Mouse (Mus musculus): ENCODE measurements around the gene Slc52a3. TPM values are rescaled to one million over a fixed set of nuclear protein-coding genes. Genes with fewer than 3 reads are reported as not detected.

The Slc52a3 gene
- polyA plus RNA-seq (2012; rRNA removed): 26.8 and 274 TPM in 2 replicates

DNA sequence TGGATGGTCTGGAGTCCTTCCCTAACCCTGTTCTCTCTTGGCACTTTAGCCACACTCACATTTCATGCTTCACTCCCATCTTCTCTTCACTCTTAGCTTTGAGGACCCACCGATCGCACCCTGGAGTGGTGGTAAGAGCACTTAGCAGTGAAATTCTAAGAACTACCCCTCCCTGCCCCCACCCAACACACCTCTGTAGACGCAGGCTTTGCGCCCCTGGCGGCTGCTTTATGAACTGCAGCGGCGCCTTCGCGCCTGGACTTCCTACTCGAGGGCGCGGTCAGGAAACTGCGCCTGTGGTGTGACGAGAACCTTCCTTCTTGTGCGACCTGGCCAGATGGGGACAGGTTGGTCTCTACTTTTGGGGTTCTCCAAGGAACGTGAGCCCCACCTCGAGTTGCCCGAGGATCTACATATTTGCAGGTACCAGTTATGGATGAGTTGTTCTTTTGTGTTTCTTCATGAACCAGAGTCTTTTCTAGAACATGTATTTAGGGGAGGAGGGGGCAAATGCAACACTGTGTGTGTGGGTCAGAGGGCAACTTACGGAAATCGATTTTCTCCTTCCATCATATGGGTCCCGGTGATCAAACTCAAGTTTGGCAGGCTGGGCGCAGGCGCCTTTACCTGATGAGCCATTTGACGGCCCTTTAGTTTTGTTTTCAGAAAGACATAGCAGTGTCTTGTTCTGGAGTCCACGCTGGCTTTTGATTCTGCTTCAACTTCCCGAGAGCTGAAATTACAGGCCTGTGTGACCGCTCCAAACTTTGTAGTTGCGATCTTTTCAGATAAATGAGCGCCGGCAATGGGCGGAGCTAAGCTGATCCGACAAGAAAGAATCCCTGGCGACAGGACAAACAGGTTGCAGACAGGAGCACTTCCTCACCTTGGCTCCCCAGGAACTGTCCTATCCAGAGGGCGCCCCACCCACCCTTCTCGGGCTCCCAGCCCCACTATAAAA lies at the start of gene Slc52a3:
TSS of gene Slc52a3 (plus strand) at position 283 of the 961 bp plus-strand sequence.
- Histone ChIP-seq H3K27ac (ENCODE audit: insufficient read depth, low read depth, low read length) (peak within 1 kb of the TSS; percentile 93), H3K4me1 (ENCODE audit: control insufficient read depth, insufficient read depth, insufficient read length, low read length) (peaks cover 34% of the 10 kb centered on the region; the same call in 1 of the 2 replicates), H3K27me3 (ENCODE audit: control insufficient read depth, insufficient read depth, low read length) (no peaks in the 10 kb centered on the region), H3K4me3 (ENCODE audit: low read depth, low read length) (peak within 1 kb of the TSS; percentile 67), H3K36me3 (ENCODE audit: control insufficient read depth, insufficient read depth, low read length) (no peaks in the 10 kb centered on the region)
- TF ChIP-seq CTCF (IDR thresholded peaks at IDR 0.05; ENCODE audit: extremely low read depth, insufficient read length, insufficient replicate concordance, low read depth, low read length) (peak; percentile 98), POLR2A (IDR thresholded peaks at IDR 0.05; ENCODE audit: low read depth, low read length) (no peak; the same call in 1 of the 2 replicates)
- WGBS: 5% methylated on average over 35 of the region's 35 CpGs

DNA sequence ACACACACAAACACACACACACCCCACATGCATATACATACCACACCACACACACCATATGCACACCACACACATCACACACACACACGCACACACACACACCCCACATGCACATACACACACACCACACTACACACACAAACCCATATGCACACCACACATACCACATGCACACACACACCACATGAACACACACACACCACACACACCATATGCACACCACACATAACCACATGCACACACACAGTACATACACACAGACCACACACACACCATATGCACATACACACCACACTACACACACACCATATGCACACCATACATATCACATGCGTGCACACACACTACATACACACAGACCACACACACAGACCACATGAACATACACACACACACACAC lies 48.7 kb upstream of the Slc52a3 start:
- Histone ChIP-seq H3K27me3 (ENCODE audit: control insufficient read depth, insufficient read depth, low read length) (no peaks in the 10 kb centered on the region), H3K4me3 (ENCODE audit: low read depth, low read length) (no peak overlapping the region), H3K36me3 (ENCODE audit: control insufficient read depth, insufficient read depth, low read length) (no peaks in the 10 kb centered on the region), H3K27ac (ENCODE audit: insufficient read depth, low read depth, low read length) (no peak overlapping the region), H3K4me1 (ENCODE audit: control insufficient read depth, insufficient read depth, insufficient read length, low read length) (no peaks in the 10 kb centered on the region)
- 95% methylated on average over 2 of the region's 2 CpGs for WGBS
- TF ChIP-seq CTCF (IDR thresholded peaks at IDR 0.05; ENCODE audit: extremely low read depth, insufficient read length, insufficient replicate concordance, low read depth, low read length) (no peak), POLR2A (IDR thresholded peaks at IDR 0.05; ENCODE audit: low read depth, low read length) (no peak)

DNA sequence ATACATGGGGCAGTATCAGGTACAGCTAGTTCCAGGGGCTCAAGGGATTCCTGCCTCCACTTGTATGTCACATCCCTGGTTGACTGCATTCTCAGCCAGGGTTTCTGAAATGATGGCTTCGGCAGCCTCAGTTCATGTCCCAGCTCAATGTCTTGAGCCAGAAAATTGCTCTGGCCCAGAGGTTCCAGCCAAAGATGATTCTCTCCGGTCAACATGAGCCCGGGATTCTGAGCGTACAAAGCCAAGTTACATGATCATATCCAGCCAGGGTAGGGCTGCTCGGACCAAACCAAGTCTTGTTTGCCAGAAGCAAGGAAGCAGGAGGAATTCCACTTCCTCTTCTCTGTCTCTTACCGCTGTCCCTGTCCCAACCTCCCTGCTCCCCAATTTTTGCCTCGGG lies 48.0 kb upstream of the Slc52a3 start:
- Histone ChIP-seq H3K27ac (ENCODE audit: insufficient read depth, low read depth, low read length) (no peak overlapping the region), H3K27me3 (ENCODE audit: control insufficient read depth, insufficient read depth, low read length) (no peaks in the 10 kb centered on the region), H3K4me3 (ENCODE audit: low read depth, low read length) (no peak overlapping the region), H3K36me3 (ENCODE audit: control insufficient read depth, insufficient read depth, low read length) (no peaks in the 10 kb centered on the region), H3K4me1 (ENCODE audit: control insufficient read depth, insufficient read depth, insufficient read length, low read length) (no peaks in the 10 kb centered on the region)
- no peak for TF ChIP-seq CTCF (IDR thresholded peaks at IDR 0.05; ENCODE audit: extremely low read depth, insufficient read length, insufficient replicate concordance, low read depth, low read length)
- TF ChIP-seq POLR2A (IDR thresholded peaks at IDR 0.05; ENCODE audit: low read depth, low read length): no peak
- 72% methylated on average over 7 of the region's 7 CpGs for WGBS

GRCm38 (mm10) chr2:151949082-151949774 lies 47.1 kb upstream of the Slc52a3 start:
- 73% methylated on average over 2 of the region's 2 CpGs for WGBS
- TF ChIP-seq CTCF (IDR thresholded peaks at IDR 0.05; ENCODE audit: extremely low read depth, insufficient read length, insufficient replicate concordance, low read depth, low read length) (no peak), POLR2A (IDR thresholded peaks at IDR 0.05; ENCODE audit: low read depth, low read length) (no peak)
- Histone ChIP-seq H3K27ac (ENCODE audit: insufficient read depth, low read depth, low read length) (no peak overlapping the region), H3K36me3 (ENCODE audit: control insufficient read depth, insufficient read depth, low read length) (no peaks in the 10 kb centered on the region), H3K27me3 (ENCODE audit: control insufficient read depth, insufficient read depth, low read length) (no peaks in the 10 kb centered on the region), H3K4me1 (ENCODE audit: control insufficient read depth, insufficient read depth, insufficient read length, low read length) (no peaks in the 10 kb centered on the region), H3K4me3 (ENCODE audit: low read depth, low read length) (no peak overlapping the region)

GRCm38 (mm10) chr2:151953665-151954064 lies 42.6 kb upstream of the Slc52a3 start:
- no peaks in the 10 kb centered on the region for H3K4me1 ChIP-seq (ENCODE audit: control insufficient read depth, insufficient read depth, insufficient read length, low read length)
- H3K36me3 ChIP-seq (ENCODE audit: control insufficient read depth, insufficient read depth, low read length): no peaks in the 10 kb centered on the region
- no peaks in the 10 kb centered on the region for H3K27me3 ChIP-seq (ENCODE audit: control insufficient read depth, insufficient read depth, low read length)
- H3K27ac ChIP-seq (ENCODE audit: insufficient read depth, low read depth, low read length): no peak overlapping the region
- TF ChIP-seq CTCF (IDR thresholded peaks at IDR 0.05; ENCODE audit: extremely low read depth, insufficient read length, insufficient replicate concordance, low read depth, low read length): no peak
- TF ChIP-seq POLR2A (IDR thresholded peaks at IDR 0.05; ENCODE audit: low read depth, low read length): no peak
- no peak overlapping the region for H3K4me3 ChIP-seq (ENCODE audit: low read depth, low read length)
- WGBS: 89% methylated on average over 8 of the region's 8 CpGs

GRCm38 (mm10) chr2:151956500-151957137 lies 39.7 kb upstream of the Slc52a3 start:
- 69% methylated on average over 4 of the region's 4 CpGs for WGBS

More at GRCm38 (mm10) chr2:151956500-151957137, 39.7 kb upstream of the Slc52a3 start:
- Histone ChIP-seq H3K27ac (ENCODE audit: insufficient read depth, low read depth, low read length) (no peak overlapping the region), H3K4me1 (ENCODE audit: control insufficient read depth, insufficient read depth, insufficient read length, low read length) (peaks cover 3% of the 10 kb centered on the region; the same call in 1 of the 2 replicates), H3K36me3 (ENCODE audit: control insufficient read depth, insufficient read depth, low read length) (no peaks in the 10 kb centered on the region), H3K27me3 (ENCODE audit: control insufficient read depth, insufficient read depth, low read length) (no peaks in the 10 kb centered on the region), H3K4me3 (ENCODE audit: low read depth, low read length) (no peak overlapping the region)
- TF ChIP-seq CTCF (IDR thresholded peaks at IDR 0.05; ENCODE audit: extremely low read depth, insufficient read length, insufficient replicate concordance, low read depth, low read length) (no peak), POLR2A (IDR thresholded peaks at IDR 0.05; ENCODE audit: low read depth, low read length) (no peak)
